Mouse (Mus musculus) neural tube, embryonic 11.5 days (tissue): ENCODE results near the gene Prdm16. TPM values are rescaled to one million over a fixed set of nuclear protein-coding genes. Genes with fewer than 3 reads are reported as not detected.

Experiments
- ATAC-seq: fragments of 200-750 bp; cut with Nextera tagmentation; 2 replicates; pipeline ENCODE4 v1.8.0; 2017; ENCODE audit warnings: moderate number of reproducible peaks, mild to moderate bottlenecking, moderate TSS enrichment, moderate library complexity; ENCODE audit not compliant: insufficient read depth, low FRiP score, low TSS enrichment
- DNase-seq: peaks from one replicate; pipeline ENCODE4 v3.0.0-alpha.2; 2015; ENCODE audit warnings: low spot score
- H3K27ac ChIP-seq: fragments of 300-500 bp; sonication (generic); 2 replicates; pipeline ENCODE4 v1.5.1; 2014; ENCODE audit warnings: low read depth, mild to moderate bottlenecking, low read length
- H3K27me3 ChIP-seq: fragments of 300-500 bp; sonication (generic); 2 replicates; pipeline ENCODE4 v1.6.1; 2014; ENCODE audit warnings: mild to moderate bottlenecking, low read length, mixed read lengths; ENCODE audit not compliant: control insufficient read depth, insufficient read depth
- H3K36me3 ChIP-seq: fragments of 300-500 bp; sonication (generic); 2 replicates; pipeline ENCODE4 v1.6.1; 2014; ENCODE audit warnings: mild to moderate bottlenecking, low read length, moderate library complexity, mixed read lengths; ENCODE audit not compliant: control insufficient read depth, insufficient read depth
- H3K4me1 ChIP-seq: fragments of 300-500 bp; sonication (generic); 2 replicates; pipeline ENCODE4 v1.6.1; 2014; ENCODE audit warnings: low read length, mixed read lengths; ENCODE audit not compliant: control insufficient read depth, insufficient read depth
- H3K4me2 ChIP-seq: fragments of 300-500 bp; sonication (generic); 2 replicates; pipeline ENCODE4 v1.6.1; 2014; ENCODE audit warnings: low read depth, mild to moderate bottlenecking, moderate library complexity
- H3K4me3 ChIP-seq: fragments of 300-500 bp; sonication (generic); 2 replicates; pipeline ENCODE4 v1.5.1; 2014; ENCODE audit warnings: low read depth, low read length
- H3K9ac ChIP-seq: fragments of 300-500 bp; sonication (generic); 2 replicates; pipeline ENCODE4 v1.6.1; 2014; ENCODE audit warnings: mild to moderate bottlenecking, low read length
- H3K9me3 ChIP-seq: fragments of 300-500 bp; sonication (generic); 2 replicates; pipeline ENCODE4 v1.6.1; 2016; ENCODE audit warnings: low read length; ENCODE audit not compliant: control insufficient read depth
- WGBS: fragments of 180-500 bp; shearing (Covaris S2); extraction: QIAGEN DNeasy Blood & Tissue Kit; methylation state at CpG from one replicate; pipeline ENCODE4 v1.1.7; 2014; 5-methylcytosine and 5-hydroxymethylcytosine counted together
- polyA plus RNA-seq: library from polyadenylated mRNA; unstranded; fragments of >200 nt; fragmentation: Nextera tagmentation; extraction: Ambion mirVana; gene quantifications from 2 replicates; pipeline ENCODE4 v1.2.1, GENCODE M21; 2014

The Prdm16 gene
- polyA plus RNA-seq, 1 experiment from 2014 or later = 10.9 TPM

DNA sequence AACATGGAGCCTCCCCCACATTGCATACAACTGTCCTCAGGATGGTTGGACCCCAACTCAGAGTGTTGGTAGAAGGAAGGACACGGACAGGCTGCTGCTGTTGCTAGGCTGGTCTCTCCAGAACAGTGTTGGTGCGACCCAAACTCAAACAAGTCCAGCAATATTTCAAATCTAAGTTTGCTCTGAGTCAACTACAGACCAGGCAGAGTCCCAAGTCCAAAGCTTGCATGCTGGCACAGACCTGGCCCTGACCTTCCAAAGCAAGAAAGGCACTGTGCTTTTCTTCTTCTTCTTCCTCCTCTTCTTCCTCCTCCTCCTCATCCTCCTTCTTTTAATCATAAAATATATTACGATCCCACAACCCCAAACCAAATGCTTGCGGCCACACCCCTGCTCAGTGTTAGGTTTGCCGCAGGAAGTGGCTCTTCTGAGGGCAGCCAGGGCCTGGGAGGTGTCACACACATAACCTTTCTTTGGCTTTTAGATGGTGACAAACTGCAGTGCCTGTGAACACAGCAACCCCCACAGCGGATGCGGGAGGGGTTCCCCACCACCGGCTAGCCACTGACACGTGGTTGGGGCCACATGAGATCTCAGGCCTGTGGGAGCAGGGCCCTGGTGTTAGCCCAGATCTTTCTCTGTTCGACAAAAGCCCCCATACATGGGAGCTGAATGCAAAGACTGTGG, 260.6 kb downstream of the Prdm16 start:
- WGBS = 82% methylated on average over 10 of the region's 10 CpGs
- ATAC-seq (no peak), DNase-seq (no peak)
- H3K4me1 ChIP-seq = peaks cover 10% of the 10 kb centered on the region
- H3K9ac ChIP-seq = no peak overlapping the region
- H3K9me3 ChIP-seq = no peaks in the 10 kb centered on the region
- H3K27me3 ChIP-seq = no peaks in the 10 kb centered on the region
- no peak overlapping the region for H3K4me2 ChIP-seq
- H3K36me3 ChIP-seq = no peaks in the 10 kb centered on the region
- H3K4me3 ChIP-seq = no peak overlapping the region
- H3K27ac ChIP-seq = no peak overlapping the region

DNA sequence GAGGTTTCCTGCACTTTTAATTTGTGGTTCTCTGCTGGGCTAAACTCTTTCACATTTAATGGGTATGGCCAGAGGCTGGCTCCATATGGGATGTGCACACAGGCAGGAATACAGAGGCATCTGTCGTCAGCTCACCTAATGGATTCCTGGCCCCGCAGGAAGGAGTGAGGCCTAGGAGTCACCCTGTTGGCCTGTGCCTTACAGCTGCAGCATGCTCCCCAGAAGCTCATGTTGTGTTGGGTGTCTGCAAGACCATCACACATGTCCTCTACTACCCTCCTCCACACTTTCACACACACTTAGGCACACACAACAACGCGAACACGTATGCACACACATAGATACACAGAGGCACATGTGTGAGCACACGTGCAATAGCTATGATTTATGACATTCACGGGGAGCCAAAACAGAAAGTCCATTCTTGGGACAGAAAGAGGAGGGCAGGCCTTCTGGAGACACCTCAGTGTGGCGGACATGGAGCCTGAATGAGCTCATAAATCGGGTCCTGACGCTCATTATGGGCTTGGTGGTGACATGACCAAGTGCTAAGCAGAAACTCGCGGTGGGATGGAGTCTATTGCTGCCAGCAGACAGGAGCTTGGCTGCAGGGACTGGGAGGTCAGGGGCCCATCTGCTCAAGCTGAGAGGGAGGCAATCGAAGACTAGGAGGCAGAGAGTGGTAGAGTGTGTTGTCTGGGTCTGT, 265.0 kb downstream of the Prdm16 start:
- WGBS = 47% methylated on average over 13 of the region's 13 CpGs
- Histone ChIP-seq H3K27me3 (no peaks in the 10 kb centered on the region), H3K27ac (no peak overlapping the region), H3K4me3 (no peak overlapping the region), H3K9ac (peak overlapping the region; percentile 14; the same call in 1 of the 2 replicates), H3K4me2 (no peak overlapping the region), H3K9me3 (no peaks in the 10 kb centered on the region), H3K4me1 (peaks cover 12% of the 10 kb centered on the region), H3K36me3 (no peaks in the 10 kb centered on the region)
- ATAC-seq = no peak
- no peak for DNase-seq

DNA sequence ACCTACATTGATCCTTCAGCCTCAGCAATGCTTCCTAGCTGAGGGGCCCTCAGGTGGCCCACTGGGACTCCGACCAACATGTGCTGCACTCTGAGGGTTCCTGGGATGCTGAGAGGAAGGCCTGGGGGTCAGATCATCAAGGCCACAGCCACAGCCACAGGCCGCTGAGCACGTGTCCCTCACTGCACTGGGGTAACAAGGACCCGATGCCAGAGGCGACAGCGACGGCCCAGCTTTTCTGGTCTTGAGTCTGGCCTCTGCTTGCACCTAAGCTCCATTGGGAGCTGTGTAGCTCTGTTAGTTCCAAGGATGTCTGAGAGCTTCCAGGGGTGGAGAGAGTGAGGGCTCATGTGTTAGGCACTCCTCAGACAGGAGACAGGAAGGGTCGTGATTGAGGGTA, 265.8 kb downstream of the Prdm16 start:
- 73% methylated on average over 8 of the region's 8 CpGs for WGBS
- Histone ChIP-seq H3K4me2 (no peak overlapping the region), H3K4me3 (no peak overlapping the region), H3K27me3 (no peaks in the 10 kb centered on the region), H3K9me3 (no peaks in the 10 kb centered on the region), H3K36me3 (no peaks in the 10 kb centered on the region), H3K27ac (no peak overlapping the region), H3K9ac (no peak overlapping the region), H3K4me1 (peaks cover 17% of the 10 kb centered on the region)
- DNase-seq (no peak), ATAC-seq (no peak)

DNA sequence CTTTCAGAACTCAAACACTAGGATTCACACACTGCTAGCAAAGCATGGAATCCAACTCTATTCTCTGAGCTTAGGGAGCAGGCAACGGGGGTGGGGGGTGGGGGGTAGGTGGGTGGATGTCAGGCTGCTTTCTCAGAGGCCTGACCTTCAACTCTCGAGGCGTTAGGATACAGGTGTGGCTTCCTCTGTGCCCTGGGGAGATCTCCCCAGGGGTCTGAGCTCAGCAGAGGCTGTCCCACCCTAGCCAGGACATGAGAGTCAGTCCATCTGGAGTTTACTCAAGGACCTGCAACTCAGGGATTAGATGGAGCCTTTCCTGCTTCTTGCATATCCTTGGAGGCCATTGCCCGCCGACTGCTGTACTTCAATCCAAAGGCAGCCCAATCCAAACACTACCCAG, 267.6 kb downstream of the Prdm16 start:
- H3K36me3 ChIP-seq = no peaks in the 10 kb centered on the region
- peaks cover 17% of the 10 kb centered on the region for H3K4me1 ChIP-seq
- no peaks in the 10 kb centered on the region for H3K27me3 ChIP-seq
- H3K4me2 ChIP-seq = no peak overlapping the region
- H3K9ac ChIP-seq = no peak overlapping the region
- H3K4me3 ChIP-seq = no peak overlapping the region
- 80% methylated on average over 5 of the region's 5 CpGs for WGBS
- no peak for DNase-seq
- no peak for ATAC-seq
- H3K27ac ChIP-seq = no peak overlapping the region
- no peaks in the 10 kb centered on the region for H3K9me3 ChIP-seq

DNA sequence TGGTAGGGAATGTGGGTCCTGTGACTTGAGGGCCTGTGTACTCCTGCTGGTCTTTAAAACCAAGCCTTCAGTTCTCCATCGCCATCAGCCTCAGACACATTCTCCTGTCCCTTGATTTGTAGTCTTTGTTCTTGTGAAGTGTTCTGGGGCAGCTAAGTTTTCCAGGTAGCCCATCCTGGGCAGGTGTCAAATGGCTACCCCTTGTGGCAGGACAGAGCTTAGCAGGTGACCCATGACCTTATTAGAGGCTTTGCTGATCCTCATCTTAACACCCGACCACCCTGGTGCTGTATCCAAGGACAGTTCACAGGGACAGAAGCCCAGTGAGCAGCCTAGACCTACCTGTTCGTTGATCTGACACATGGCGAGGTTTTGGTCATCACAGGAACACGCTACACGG, 269.8 kb downstream of the Prdm16 start:
- Histone ChIP-seq H3K4me2 (no peak overlapping the region), H3K4me3 (no peak overlapping the region), H3K9ac (no peak overlapping the region), H3K4me1 (peaks cover 11% of the 10 kb centered on the region), H3K27me3 (0 out of 2 replicates have a peak, but pooled peaks cover 2% of the 10 kb centered on the region), H3K36me3 (no peaks in the 10 kb centered on the region), H3K27ac (no peak overlapping the region), H3K9me3 (no peaks in the 10 kb centered on the region)
- ATAC-seq (no peak), DNase-seq (no peak)
- WGBS = 84% methylated on average over 6 of the region's 6 CpGs

DNA sequence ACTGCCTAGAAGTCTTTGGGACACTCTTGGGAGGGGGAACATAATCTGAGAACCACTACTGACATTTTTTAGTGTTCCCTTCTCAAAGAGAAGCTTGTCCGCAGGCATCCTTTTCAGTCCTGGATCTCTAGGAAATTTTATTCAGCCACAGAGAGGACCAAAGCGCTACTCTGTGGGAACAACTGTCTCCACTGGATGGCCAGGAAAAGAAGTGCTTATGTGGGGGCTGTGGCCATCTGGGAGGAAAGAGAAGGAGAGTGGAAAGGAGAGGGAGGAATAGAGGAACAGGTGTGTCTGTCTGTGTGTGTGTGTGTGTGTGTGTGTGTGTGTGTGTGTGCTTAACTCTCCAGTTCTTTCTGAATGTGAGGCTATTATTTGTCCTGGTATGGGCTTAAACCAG, 271.9 kb downstream of the Prdm16 start:
- H3K4me3 ChIP-seq = no peak overlapping the region
- no peak for DNase-seq
- H3K27ac ChIP-seq = no peak overlapping the region
- H3K4me2 ChIP-seq = no peak overlapping the region
- peaks cover 5% of the 10 kb centered on the region; the same call in 1 of the 2 replicates for H3K4me1 ChIP-seq
- WGBS = 91% methylated on average over 2 of the region's 2 CpGs
- no peaks in the 10 kb centered on the region for H3K36me3 ChIP-seq
- H3K27me3 ChIP-seq = 0 out of 2 replicates have a peak, but pooled peaks cover 2% of the 10 kb centered on the region
- no peak overlapping the region for H3K9ac ChIP-seq
- no peak for ATAC-seq
- no peaks in the 10 kb centered on the region for H3K9me3 ChIP-seq

DNA sequence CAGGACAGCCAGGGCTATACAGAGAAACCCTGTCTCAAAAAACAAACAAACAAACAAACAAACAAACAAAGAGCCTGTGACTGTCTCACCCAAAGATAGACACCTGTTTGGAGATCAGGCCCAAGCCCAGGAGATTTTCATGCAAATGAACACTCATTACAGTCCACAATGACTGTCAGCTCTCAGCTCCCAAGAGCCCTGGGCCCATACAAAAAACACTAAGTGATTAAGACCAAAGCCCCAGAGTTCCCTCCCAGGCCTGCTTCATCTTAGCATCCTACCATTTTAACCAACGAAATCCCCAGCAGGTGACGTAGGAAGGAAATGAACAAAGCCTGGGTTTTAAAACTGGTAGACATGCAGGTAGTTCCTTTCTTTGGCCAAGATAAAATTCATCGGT, 275.8 kb downstream of the Prdm16 start:
- no peak for DNase-seq
- no peak overlapping the region for H3K4me3 ChIP-seq
- no peaks in the 10 kb centered on the region for H3K4me1 ChIP-seq
- no peak for ATAC-seq
- WGBS = 87% methylated on average over 3 of the region's 3 CpGs
- H3K4me2 ChIP-seq = no peak overlapping the region
- H3K36me3 ChIP-seq = no peaks in the 10 kb centered on the region
- H3K9me3 ChIP-seq = no peaks in the 10 kb centered on the region
- H3K27ac ChIP-seq = no peak overlapping the region
- 0 out of 2 replicates have a peak, but pooled peaks cover 2% of the 10 kb centered on the region for H3K27me3 ChIP-seq
- no peak overlapping the region for H3K9ac ChIP-seq

DNA sequence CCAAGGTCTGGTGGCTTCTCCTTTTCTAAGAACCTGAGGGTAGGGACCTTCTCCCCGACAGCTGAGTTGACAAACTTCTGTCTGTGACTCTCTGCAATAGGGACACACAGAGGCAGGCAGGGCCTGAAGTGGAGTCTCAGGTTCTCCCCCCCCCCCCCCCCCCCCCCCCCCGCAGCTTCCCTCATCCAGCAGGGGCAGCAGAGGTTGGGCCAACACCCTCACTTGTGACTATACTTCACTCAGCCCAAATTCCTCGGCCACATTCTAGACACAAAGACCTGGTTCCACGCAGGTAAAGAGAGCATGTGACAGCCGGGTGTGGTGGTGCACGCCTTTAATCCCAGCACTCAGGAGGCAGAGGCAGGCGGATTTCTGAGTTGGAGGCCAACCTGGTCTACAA, 276.2 kb downstream of the Prdm16 start:
- no peaks in the 10 kb centered on the region for H3K9me3 ChIP-seq
- no peak overlapping the region for H3K4me3 ChIP-seq
- no peaks in the 10 kb centered on the region for H3K4me1 ChIP-seq
- H3K27me3 ChIP-seq = 0 out of 2 replicates have a peak, but pooled peaks cover 2% of the 10 kb centered on the region
- no peak for ATAC-seq
- H3K36me3 ChIP-seq = no peaks in the 10 kb centered on the region
- H3K27ac ChIP-seq = no peak overlapping the region
- H3K9ac ChIP-seq = no peak overlapping the region
- no peak overlapping the region for H3K4me2 ChIP-seq
- 89% methylated on average over 6 of the region's 7 CpGs for WGBS
- DNase-seq = no peak
